Mouse (Mus musculus) erythroblast, embryonic 14.5 days (primary cell): ENCODE data around the gene Calml3. TPM values are rescaled to one million over a fixed set of nuclear protein-coding genes. Genes with fewer than 3 reads are reported as not detected.

Experiments
- H3K27me3 ChIP-seq: 2 replicates; pipeline ENCODE4 v1.6.1; 2012; ENCODE audit warnings: inconsistent platforms; ENCODE audit not compliant: control insufficient read depth
- H3K36me3 ChIP-seq: 2 replicates; pipeline ENCODE4 v1.6.1; 2012; ENCODE audit warnings: mild to moderate bottlenecking, inconsistent platforms; ENCODE audit not compliant: control insufficient read depth
- H3K4me1 ChIP-seq: 2 replicates; pipeline ENCODE4 v1.6.1; 2012; ENCODE audit warnings: inconsistent platforms; ENCODE audit not compliant: control insufficient read depth
- H3K4me3 ChIP-seq: replicated peaks from 2 replicates; pipeline ENCODE3; 2012; ENCODE audit warnings: moderate library complexity, mild to moderate bottlenecking, inconsistent platforms
- H3K9me3 ChIP-seq: 2 replicates; pipeline ENCODE4 v1.6.1; 2012; ENCODE audit warnings: low read length, inconsistent platforms, mixed read lengths; ENCODE audit not compliant: control insufficient read depth
- GATA1 ChIP-seq: IDR thresholded peaks from 2 replicates; pipeline ENCODE4 v1.6.1; 2012; ENCODE audit warnings: low read length, inconsistent platforms, mixed read lengths
- TAL1 ChIP-seq: IDR thresholded peaks from 3 replicates; pipeline ENCODE4 v1.6.1; 2012; ENCODE audit warnings: low read length, inconsistent platforms, mixed read lengths
- polyA plus RNA-seq: library from polyadenylated mRNA; stranded (reverse); fragments of >175 nt; gene quantifications from 2 replicates; pipeline ENCODE4 v1.2.3, GENCODE M21; 2012

Gene Calml3
- polyA plus RNA-seq, 1 experiment, result not detected

GRCm38 (mm10) chr13:3787644-3788043 is 16.5 kb downstream of the Calml3 start:
- Histone ChIP-seq H3K27me3 (no peaks in the 10 kb centered on the region), H3K9me3 (no peaks in the 10 kb centered on the region), H3K4me3 (no peak overlapping the region), H3K36me3 (no peaks in the 10 kb centered on the region), H3K4me1 (no peaks in the 10 kb centered on the region)
- TF ChIP-seq TAL1, result no peak
- no peak for TF ChIP-seq GATA1

- Histone ChIP-seq H3K27me3 (no peaks in the 10 kb centered on the region), H3K9me3 (no peaks in the 10 kb centered on the region), H3K4me1 (no peaks in the 10 kb centered on the region), H3K36me3 (no peaks in the 10 kb centered on the region), H3K4me3 (no peak overlapping the region)
- TF ChIP-seq GATA1, result no peak
- no peak for TF ChIP-seq TAL1
These were observed 17.0 kb downstream of the Calml3 start for GRCm38 (mm10) chr13:3787102-3787501.

GRCm38 (mm10) chr13:3783621-3784020 is 20.5 kb downstream of the Calml3 start:
- H3K9me3 ChIP-seq, result no peaks in the 10 kb centered on the region
- no peaks in the 10 kb centered on the region for H3K27me3 ChIP-seq
- H3K4me1 ChIP-seq, result no peaks in the 10 kb centered on the region
- H3K36me3 ChIP-seq, result no peaks in the 10 kb centered on the region
- no peak for TF ChIP-seq TAL1
- no peak for TF ChIP-seq GATA1
- H3K4me3 ChIP-seq, result no peak overlapping the region

- no peak overlapping the region for H3K4me3 ChIP-seq
- no peaks in the 10 kb centered on the region for H3K36me3 ChIP-seq
- no peaks in the 10 kb centered on the region for H3K9me3 ChIP-seq
- TF ChIP-seq TAL1 (no peak), GATA1 (no peak)
- H3K27me3 ChIP-seq, result no peaks in the 10 kb centered on the region
- no peaks in the 10 kb centered on the region for H3K4me1 ChIP-seq
These were observed 21.6 kb downstream of the Calml3 start for GRCm38 (mm10) chr13:3782499-3782898.

- no peak overlapping the region for H3K4me3 ChIP-seq
- no peaks in the 10 kb centered on the region for H3K36me3 ChIP-seq
- no peaks in the 10 kb centered on the region for H3K4me1 ChIP-seq
- no peaks in the 10 kb centered on the region for H3K27me3 ChIP-seq
- no peaks in the 10 kb centered on the region for H3K9me3 ChIP-seq
- no peak for TF ChIP-seq GATA1
These were observed 24.4 kb downstream of the Calml3 start for GRCm38 (mm10) chr13:3779575-3780226.

GRCm38 (mm10) chr13:3778591-3779364 is 25.3 kb downstream of the Calml3 start:
- H3K36me3 ChIP-seq, result no peaks in the 10 kb centered on the region
- TF ChIP-seq TAL1, result no peak
- no peak for TF ChIP-seq GATA1
- H3K4me1 ChIP-seq, result no peaks in the 10 kb centered on the region
- H3K4me3 ChIP-seq, result no peak overlapping the region
- no peaks in the 10 kb centered on the region for H3K9me3 ChIP-seq
- no peaks in the 10 kb centered on the region for H3K27me3 ChIP-seq

GRCm38 (mm10) chr13:3777216-3777912 is 26.8 kb downstream of the Calml3 start:
- Histone ChIP-seq H3K27me3 (no peaks in the 10 kb centered on the region), H3K9me3 (no peaks in the 10 kb centered on the region), H3K36me3 (no peaks in the 10 kb centered on the region), H3K4me3 (no peak overlapping the region), H3K4me1 (no peaks in the 10 kb centered on the region)
- TF ChIP-seq GATA1 (no peak), TAL1 (no peak)

GRCm38 (mm10) chr13:3776446-3776845 is 27.7 kb downstream of the Calml3 start:
- Histone ChIP-seq H3K36me3 (no peaks in the 10 kb centered on the region), H3K27me3 (no peaks in the 10 kb centered on the region), H3K4me3 (no peak overlapping the region), H3K4me1 (no peaks in the 10 kb centered on the region), H3K9me3 (no peaks in the 10 kb centered on the region)
- TF ChIP-seq TAL1 (no peak), GATA1 (no peak)

GRCm38 (mm10) chr13:3774991-3775390 is 29.1 kb downstream of the Calml3 start:
- H3K4me1 ChIP-seq, result no peaks in the 10 kb centered on the region
- no peaks in the 10 kb centered on the region for H3K9me3 ChIP-seq
- H3K27me3 ChIP-seq, result no peaks in the 10 kb centered on the region
- TF ChIP-seq GATA1 (no peak), TAL1 (no peak)
- no peaks in the 10 kb centered on the region for H3K36me3 ChIP-seq
- no peak overlapping the region for H3K4me3 ChIP-seq
